Mouse (Mus musculus) liver, embryonic 13.5 days (tissue): Measurements from ENCODE around the gene Ntn5. TPM values are rescaled to one million over a fixed set of nuclear protein-coding genes. Genes with fewer than 3 reads are reported as not detected.
"Not testable (repeated sequence)": the region's sequence is repeated elsewhere in the genome, so short reads cannot be mapped to it uniquely, and the experiment has no call there.

ENCODE experiments used
- ATAC-seq: fragments of 200-750 bp; cut with Nextera tagmentation; 2 replicates; pipeline ENCODE4 v1.8.0; 2017; ENCODE audit warnings: low read depth, mild to moderate bottlenecking, moderate number of reproducible peaks, moderate library complexity
- DNase-seq: peaks from one replicate; pipeline ENCODE4 v3.0.0; 2022
- H3K27ac ChIP-seq: fragments of 300-500 bp; sonication (generic); 2 replicates; pipeline ENCODE4 v1.5.1; 2015; ENCODE audit warnings: moderate library complexity, mild to moderate bottlenecking, inconsistent platforms
- H3K27me3 ChIP-seq: fragments of 300-500 bp; sonication (generic); 2 replicates; pipeline ENCODE4 v1.6.1; 2015; ENCODE audit warnings: mild to moderate bottlenecking, inconsistent platforms
- H3K36me3 ChIP-seq: fragments of 300-500 bp; sonication (generic); 2 replicates; pipeline ENCODE4 v1.6.1; 2015; ENCODE audit warnings: mild to moderate bottlenecking, inconsistent platforms
- H3K4me1 ChIP-seq: fragments of 300-500 bp; sonication (generic); replicated peaks from 2 replicates; pipeline ENCODE4 v1.6.1; 2015; ENCODE audit warnings: inconsistent platforms
- H3K4me2 ChIP-seq: fragments of 300-500 bp; sonication (generic); 2 replicates; pipeline ENCODE4 v1.6.1; 2015; ENCODE audit warnings: inconsistent platforms, mild to moderate bottlenecking, moderate library complexity
- H3K4me3 ChIP-seq: fragments of 300-500 bp; sonication (generic); replicated peaks from 2 replicates; pipeline ENCODE4 v1.5.1; 2015; ENCODE audit warnings: mild to moderate bottlenecking, inconsistent platforms
- H3K9ac ChIP-seq: fragments of 300-500 bp; sonication (generic); 2 replicates; pipeline ENCODE4 v1.6.1; 2015; ENCODE audit warnings: mild to moderate bottlenecking, inconsistent platforms
- H3K9me3 ChIP-seq: fragments of 300-500 bp; sonication (generic); replicated peaks from 2 replicates; pipeline ENCODE4 v1.6.1; 2016; ENCODE audit warnings: inconsistent platforms
- WGBS: fragments of 180-500 bp; shearing (Covaris S2); methylation state at CpG from one replicate; pipeline ENCODE4 v1.1.7; 2015; ENCODE audit not compliant: insufficient replicate concordance; 5-methylcytosine and 5-hydroxymethylcytosine counted together
- polyA plus RNA-seq: library from polyadenylated mRNA; unstranded; fragments of >200 nt; fragmentation: Nextera tagmentation; extraction: Ambion mirVana; gene quantifications from 2 replicates; pipeline ENCODE4 v1.2.1, GENCODE M21; 2015

Ntn5 gene
- polyA plus RNA-seq, 1 experiment from 2014 or later = not detected

DNA sequence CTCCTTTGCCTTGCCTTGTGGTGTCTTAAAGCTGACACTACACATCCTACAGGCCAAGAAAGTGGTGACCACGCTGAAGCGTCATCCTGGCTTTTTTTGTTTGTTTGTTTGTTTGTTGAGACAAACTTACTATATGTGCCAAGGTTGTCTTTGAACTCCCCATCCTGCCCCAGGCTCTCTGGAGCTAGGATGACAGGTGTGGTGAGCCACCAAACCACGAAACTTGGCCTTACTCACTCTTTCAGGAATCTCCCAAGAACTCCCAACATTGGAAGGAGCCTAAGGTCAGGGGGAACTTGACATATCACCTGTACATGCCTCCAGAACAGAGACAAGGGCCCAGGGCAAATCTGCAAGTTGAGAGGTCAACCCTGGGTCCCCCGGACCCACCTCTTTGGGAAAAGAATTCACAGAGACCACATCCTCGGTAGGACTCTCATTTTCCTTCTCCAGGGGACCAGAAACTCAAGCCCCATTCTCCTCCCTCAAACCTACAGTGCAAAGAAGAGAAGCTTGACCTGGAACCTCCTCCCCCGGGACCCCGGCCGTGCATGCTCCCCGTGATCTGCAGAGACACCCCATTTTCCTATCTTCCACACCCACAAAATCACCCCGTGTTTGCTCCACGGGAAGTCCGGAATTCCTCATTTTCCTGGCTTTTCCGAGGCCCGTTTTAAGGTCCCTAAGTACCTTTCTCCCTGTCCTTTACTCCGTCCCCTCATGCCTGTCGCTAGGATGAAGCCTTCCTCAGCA, 41.1 kb upstream of the Ntn5 start:
- DNase-seq (no peak), ATAC-seq (no peak)
- H3K4me3 ChIP-seq = peak overlapping the region; percentile 47
- H3K36me3 ChIP-seq = no peaks in the 10 kb centered on the region
- WGBS = 39% methylated on average over 16 of the region's 16 CpGs
- no peak overlapping the region for H3K27ac ChIP-seq
- H3K27me3 ChIP-seq = peaks cover 21% of the 10 kb centered on the region; the same call in 1 of the 2 replicates
- H3K9me3 ChIP-seq = no peaks in the 10 kb centered on the region
- peak overlapping the region; percentile 69 for H3K4me2 ChIP-seq
- H3K4me1 ChIP-seq = peaks cover 23% of the 10 kb centered on the region
- H3K9ac ChIP-seq = peak overlapping the region; percentile 55

DNA sequence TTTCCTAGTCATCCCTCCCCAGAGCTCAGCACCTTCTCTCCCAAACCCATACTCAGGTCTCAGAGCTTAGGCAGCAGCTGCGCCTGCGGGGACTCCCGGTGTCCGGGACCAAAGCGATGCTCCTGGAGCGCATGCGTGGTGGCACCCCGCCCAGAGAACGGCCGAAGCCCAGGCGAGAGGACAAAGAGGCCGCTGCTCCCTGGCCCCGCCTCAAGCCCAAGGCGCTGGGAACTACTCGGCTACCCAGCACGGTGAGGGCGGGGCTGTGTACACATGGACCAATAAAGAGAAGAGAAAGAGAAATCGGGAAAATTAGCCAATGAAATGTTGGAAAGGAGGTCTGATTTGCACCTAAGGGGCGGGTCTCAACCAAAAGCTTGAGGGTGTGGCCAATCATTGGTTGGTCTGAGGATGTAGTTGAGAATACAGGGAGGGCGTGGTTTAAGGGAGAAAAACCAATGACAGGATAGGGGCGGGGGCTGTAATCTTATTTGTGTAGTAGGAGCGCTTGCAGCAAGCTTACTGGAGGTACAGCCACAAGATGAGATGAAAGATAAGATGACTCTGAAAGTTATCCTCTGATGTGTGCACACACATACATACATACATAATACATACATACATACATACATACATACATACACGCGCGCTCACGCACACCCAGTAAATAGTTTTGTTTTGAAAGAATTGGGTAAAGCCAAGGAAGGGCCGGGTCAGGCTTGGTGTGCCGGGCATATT, 40.2 kb upstream of the Ntn5 start:
- H3K4me1 ChIP-seq = peaks cover 23% of the 10 kb centered on the region
- H3K27me3 ChIP-seq = peaks cover 22% of the 10 kb centered on the region; the same call in 1 of the 2 replicates
- H3K27ac ChIP-seq = no peak overlapping the region
- peak overlapping the region; percentile 47 for H3K4me3 ChIP-seq
- H3K9ac ChIP-seq = peak overlapping the region; percentile 55
- peak overlapping the region; percentile 69 for H3K4me2 ChIP-seq
- DNase-seq = peak; percentile 73
- H3K9me3 ChIP-seq = no peaks in the 10 kb centered on the region
- peak; percentile 85 for ATAC-seq
- 3% methylated on average over 28 of the region's 28 CpGs for WGBS
- H3K36me3 ChIP-seq = no peaks in the 10 kb centered on the region

DNA sequence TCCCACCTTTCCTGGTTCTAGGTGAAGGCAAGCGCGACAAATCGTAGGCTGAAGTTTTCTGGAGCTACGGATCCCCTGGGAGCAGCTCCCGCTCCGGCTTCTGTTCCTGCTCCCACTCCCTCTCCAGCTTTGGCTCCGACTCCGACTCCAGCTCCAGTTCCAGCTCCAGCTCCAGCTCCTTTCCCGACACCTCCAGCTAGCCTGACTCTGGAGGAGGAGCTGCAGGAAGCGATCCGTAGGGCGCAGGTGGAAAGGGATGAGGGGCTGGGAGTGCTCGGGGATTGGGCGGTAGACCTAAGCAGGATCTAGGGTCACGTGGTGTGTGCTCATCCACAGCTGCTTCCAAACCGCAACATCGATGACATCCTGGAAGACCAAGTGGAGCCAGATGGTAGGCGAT, 39.6 kb upstream of the Ntn5 start:
- DNase-seq (no peak), ATAC-seq (no peak)
- Histone ChIP-seq H3K4me1 (peaks cover 23% of the 10 kb centered on the region), H3K9ac (no peak overlapping the region), H3K27ac (no peak overlapping the region), H3K36me3 (no peaks in the 10 kb centered on the region), H3K27me3 (peaks cover 22% of the 10 kb centered on the region; the same call in 1 of the 2 replicates), H3K4me3 (peak overlapping the region; percentile 47; the same call in 1 of the 2 replicates), H3K4me2 (peak overlapping the region; percentile 69), H3K9me3 (no peaks in the 10 kb centered on the region)
- 10% methylated on average over 18 of the region's 18 CpGs for WGBS

DNA sequence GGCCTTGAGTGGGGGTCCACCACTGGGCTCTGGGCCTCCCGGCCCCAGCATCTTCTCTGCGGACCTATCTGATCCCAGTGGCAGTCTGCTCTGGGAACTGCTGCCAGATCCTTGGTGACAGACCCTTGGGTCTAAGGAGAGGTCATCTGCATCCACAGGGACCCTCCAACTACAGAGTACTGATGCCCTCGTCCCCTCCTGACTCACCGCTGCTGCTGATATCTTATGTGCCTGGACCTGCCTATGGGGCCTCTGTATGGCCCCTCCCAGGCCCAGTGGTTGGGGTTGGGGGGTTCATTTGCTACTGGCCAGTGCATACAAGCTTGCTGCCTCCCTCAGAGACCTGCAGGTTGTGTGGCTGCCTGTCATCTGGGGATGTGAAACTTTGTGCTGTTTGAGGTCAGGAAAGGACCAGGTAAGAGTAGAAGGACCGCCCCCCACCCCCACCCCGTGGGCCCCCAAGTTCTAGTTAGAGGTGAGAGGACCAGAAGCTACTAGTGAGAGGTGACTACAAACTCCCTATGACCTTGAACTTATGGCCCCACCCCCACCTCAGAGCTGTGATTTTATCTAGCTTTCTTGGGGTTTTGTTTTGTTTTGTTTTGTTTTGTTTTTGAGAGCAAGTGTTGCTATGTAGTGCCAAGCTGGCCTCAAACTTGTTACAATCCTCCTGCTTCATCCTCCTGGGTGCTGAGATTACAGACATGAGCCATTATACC, 38.8 kb upstream of the Ntn5 start:
- peaks cover 22% of the 10 kb centered on the region; the same call in 1 of the 2 replicates for H3K27me3 ChIP-seq
- H3K27ac ChIP-seq = no peak overlapping the region
- no peak overlapping the region for H3K4me2 ChIP-seq
- H3K9ac ChIP-seq = no peak overlapping the region
- DNase-seq = no peak
- no peaks in the 10 kb centered on the region for H3K9me3 ChIP-seq
- no peak overlapping the region for H3K4me3 ChIP-seq
- H3K36me3 ChIP-seq = no peaks in the 10 kb centered on the region
- no peak for ATAC-seq
- peaks cover 23% of the 10 kb centered on the region for H3K4me1 ChIP-seq
- 60% methylated on average over 6 of the region's 6 CpGs for WGBS

DNA sequence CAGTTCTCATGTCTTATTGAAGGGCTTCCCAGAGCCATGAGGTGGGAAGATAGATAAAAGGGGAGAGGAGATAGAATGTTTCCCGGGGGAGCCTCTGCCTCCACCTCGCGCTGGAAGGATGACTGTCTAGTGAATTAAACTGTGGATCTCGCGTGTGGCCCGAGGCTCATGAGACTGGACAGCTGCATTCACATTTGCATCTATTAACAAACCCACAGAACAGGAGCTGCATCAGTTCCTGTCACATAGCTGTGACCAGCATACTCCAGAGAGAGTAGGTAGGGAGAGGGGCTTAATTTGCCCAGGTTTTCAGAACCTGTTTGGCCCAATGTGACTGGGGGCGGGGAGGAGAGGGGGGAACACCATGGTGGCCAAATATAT, 38.2 kb upstream of the Ntn5 start:
- 71% methylated on average over 7 of the region's 7 CpGs for WGBS
- Histone ChIP-seq H3K9me3 (no peaks in the 10 kb centered on the region), H3K27me3 (peaks cover 18% of the 10 kb centered on the region; the same call in 1 of the 2 replicates), H3K27ac (no peak overlapping the region), H3K36me3 (no peaks in the 10 kb centered on the region), H3K9ac (no peak overlapping the region), H3K4me2 (no peak overlapping the region), H3K4me1 (peaks cover 23% of the 10 kb centered on the region), H3K4me3 (no peak overlapping the region)
- ATAC-seq = no peak
- no peak for DNase-seq

DNA sequence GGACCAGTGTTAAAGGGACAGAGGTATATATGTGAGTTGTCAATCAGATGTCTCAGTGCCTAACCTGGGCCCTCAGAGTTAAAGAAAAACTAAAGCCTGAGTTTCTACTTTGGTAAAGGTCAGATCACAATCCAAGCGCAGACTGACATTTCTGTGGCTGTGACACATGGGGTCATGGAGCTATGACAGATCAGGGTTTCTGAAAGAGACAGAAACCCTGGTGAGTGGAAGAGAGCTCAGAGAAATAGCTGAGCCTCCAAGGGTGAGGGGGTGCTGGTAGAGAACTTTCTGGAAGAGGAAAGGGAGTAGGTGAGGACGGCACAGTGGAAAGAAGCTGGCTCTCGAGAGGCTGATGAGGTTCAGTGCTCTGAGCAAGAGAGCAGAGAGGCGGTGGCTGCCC, 37.2 kb upstream of the Ntn5 start:
- Histone ChIP-seq H3K4me2 (no peak overlapping the region), H3K36me3 (no peaks in the 10 kb centered on the region), H3K27ac (no peak overlapping the region), H3K9me3 (no peaks in the 10 kb centered on the region), H3K4me3 (no peak overlapping the region), H3K27me3 (peaks cover 17% of the 10 kb centered on the region; the same call in 1 of the 2 replicates), H3K4me1 (peaks cover 23% of the 10 kb centered on the region), H3K9ac (no peak overlapping the region)
- DNase-seq = no peak
- 59% methylated on average over 4 of the region's 4 CpGs for WGBS
- ATAC-seq = no peak

DNA sequence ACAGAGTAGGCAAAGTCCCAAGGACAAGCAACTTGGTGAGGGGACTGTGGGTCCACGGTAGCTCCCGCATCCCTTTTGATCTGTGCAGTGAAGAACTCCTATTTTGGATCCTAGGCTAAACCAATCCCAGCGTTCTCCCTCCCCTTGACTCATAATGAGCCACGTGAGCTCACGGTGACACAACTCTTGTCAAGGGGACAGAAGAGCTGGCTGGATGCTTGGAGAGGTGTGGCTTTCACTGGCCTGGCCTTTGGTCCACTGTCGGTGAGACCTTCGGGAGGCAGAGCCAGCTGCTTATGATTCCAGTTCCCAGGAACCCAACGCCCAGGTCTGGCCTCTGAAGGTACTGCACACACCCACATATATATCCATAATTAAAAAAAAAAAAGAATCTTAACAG, 34.5 kb upstream of the Ntn5 start:
- Histone ChIP-seq H3K4me1 (0 out of 2 replicates have a peak, but pooled peaks cover 3% of the 10 kb centered on the region), H3K27me3 (peaks cover 15% of the 10 kb centered on the region; the same call in 1 of the 2 replicates), H3K4me3 (no peak overlapping the region), H3K36me3 (no peaks in the 10 kb centered on the region), H3K9me3 (no peaks in the 10 kb centered on the region), H3K9ac (no peak overlapping the region), H3K27ac (no peak overlapping the region), H3K4me2 (no peak overlapping the region)
- DNase-seq (no peak), ATAC-seq (no peak)
- 63% methylated on average over 8 of the region's 8 CpGs for WGBS

DNA sequence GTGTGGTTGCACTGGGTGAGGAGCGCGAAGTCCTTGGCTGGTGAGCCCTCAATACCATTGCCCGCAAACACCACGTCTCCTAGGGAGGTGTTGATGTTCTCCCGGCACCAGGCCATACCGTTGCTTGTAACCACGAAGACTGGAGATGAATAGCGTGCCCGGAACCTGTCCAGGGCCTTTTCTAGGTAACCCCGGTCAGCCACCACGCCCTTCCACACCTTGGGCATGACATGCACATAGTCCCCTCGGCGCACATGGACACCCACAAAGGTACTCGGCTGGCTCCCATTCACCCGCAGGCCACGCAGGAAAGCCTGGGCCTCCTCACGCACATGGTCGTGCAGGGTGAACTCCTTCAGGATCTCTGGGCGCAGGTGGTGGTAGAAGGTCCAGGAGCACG, 33.3 kb upstream of the Ntn5 start:
- H3K36me3 ChIP-seq, H3K27me3 ChIP-seq, H3K9me3 ChIP-seq, H3K4me3 ChIP-seq, H3K4me2 ChIP-seq, DNase-seq, ATAC-seq, H3K9ac ChIP-seq, H3K27ac ChIP-seq, H3K4me1 ChIP-seq: not testable (repeated sequence)
- 86% methylated on average over 20 of the region's 20 CpGs for WGBS

DNA sequence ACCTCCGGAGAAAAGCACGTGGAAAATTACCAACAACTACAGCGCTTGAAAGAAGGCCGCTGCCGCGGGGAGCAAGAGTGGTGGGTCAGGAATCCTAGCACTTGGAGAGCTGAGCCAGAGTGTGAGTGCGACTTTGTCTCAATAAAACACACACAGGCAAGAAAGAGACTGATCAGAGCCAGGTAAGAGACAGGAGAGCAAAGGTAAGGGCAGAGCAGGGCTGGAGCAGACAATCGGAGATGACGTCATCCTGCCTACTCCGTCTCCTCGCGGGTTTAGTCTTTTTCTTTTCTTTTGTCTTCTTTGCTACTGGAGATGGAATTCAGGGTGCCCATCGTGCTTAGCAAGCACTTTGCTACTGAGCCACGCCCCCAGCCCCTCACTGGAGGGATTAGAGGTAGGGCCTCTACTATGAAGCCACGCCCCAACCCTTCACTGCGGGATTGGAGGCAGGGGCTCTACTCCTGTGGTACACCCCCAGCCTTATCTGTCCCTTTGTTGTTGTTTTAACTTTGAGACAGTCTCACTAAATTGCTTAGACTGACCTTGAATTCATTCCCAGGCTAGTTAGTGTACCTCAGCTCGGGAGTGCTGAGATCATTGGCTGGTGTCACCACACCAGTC, 29.3 kb upstream of the Ntn5 start:
- no peak overlapping the region for H3K9ac ChIP-seq

DNA sequence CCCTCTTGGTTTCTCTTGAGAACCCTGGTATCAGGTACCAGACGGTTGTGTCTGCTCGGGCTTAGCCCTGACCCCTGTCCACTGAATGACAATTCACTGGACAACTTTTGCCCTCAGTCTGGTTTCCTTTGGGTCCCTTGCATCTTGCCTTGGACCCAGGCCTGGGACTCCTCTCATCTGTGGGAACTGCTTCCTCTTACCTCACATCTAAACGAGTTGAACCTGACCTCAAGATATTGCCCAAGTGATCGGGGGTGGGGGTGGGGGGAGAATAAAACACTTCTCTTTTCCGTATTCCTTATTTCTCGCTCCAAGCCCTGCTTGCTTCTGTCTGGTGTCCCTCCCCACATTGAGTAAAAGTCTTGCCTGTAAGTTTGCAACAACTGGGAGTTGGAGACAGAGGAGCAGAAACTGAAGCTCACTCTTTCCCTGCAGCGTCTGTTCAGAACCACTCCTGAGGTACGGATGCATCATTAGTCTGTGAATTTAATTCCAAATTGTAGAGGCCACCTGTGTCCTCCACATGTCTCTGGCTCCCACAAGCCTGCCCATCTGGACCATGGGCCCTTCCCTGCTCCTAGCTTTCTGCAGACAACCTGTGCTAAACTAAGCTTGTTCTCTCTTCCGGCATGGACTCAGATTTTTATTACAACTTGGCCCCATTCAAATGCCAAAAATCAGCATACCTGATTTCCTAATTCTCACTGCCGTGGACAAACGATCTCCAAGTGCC, 22.9 kb upstream of the Ntn5 start:
- Histone ChIP-seq H3K4me2 (no peak overlapping the region), H3K27ac (no peak overlapping the region), H3K4me3 (no peak overlapping the region), H3K4me1 (peaks cover 11% of the 10 kb centered on the region), H3K9ac (no peak overlapping the region), H3K36me3 (no peaks in the 10 kb centered on the region), H3K9me3 (no peaks in the 10 kb centered on the region), H3K27me3 (0 out of 2 replicates have a peak, but pooled peaks cover 4% of the 10 kb centered on the region)
- WGBS = 50% methylated on average over 11 of the region's 11 CpGs
- ATAC-seq (no peak), DNase-seq (no peak)

More for the DNA sequence above, 29.3 kb upstream of the Ntn5 start:
- WGBS = 35% methylated on average over 17 of the region's 17 CpGs
- H3K27ac ChIP-seq = no peak overlapping the region
- DNase-seq (no peak), ATAC-seq (0 out of 2 replicates have a peak, but pooled peaks have one; percentile 36)
- H3K27me3 ChIP-seq = no peaks in the 10 kb centered on the region
- peak overlapping the region; percentile 37 for H3K4me2 ChIP-seq
- H3K4me1 ChIP-seq = no peaks in the 10 kb centered on the region
- no peaks in the 10 kb centered on the region for H3K9me3 ChIP-seq
- H3K36me3 ChIP-seq = no peaks in the 10 kb centered on the region
- no peak overlapping the region for H3K4me3 ChIP-seq
